Mouse (Mus musculus) heart, adult 2 months (tissue): ENCODE results near the gene Eme1. TPM values are rescaled to one million over a fixed set of nuclear protein-coding genes. Genes with fewer than 3 reads are reported as not detected.

Source experiments
- DNase-seq, 2 experiments: peaks; one replicate each; pipeline ENCODE4 v3.0.0; 2021
- H3K27ac ChIP-seq: fragments of 200-600 bp; 2 replicates; pipeline ENCODE4 v1.8.1; 2022
- H3K27me3 ChIP-seq: fragments of 200-500 bp; 2 replicates; pipeline ENCODE4 v1.6.1; 2012; ENCODE audit warnings: mild to moderate bottlenecking, low read length, inconsistent platforms, mixed read lengths; ENCODE audit not compliant: control insufficient read depth, insufficient read depth
- H3K36me3 ChIP-seq: fragments of 200-500 bp; 2 replicates; pipeline ENCODE4 v1.6.1; 2012; ENCODE audit warnings: low read length, inconsistent platforms; ENCODE audit not compliant: control insufficient read depth, insufficient read depth
- H3K4me1 ChIP-seq: fragments of 200-500 bp; 2 replicates; pipeline ENCODE4 v1.6.1; 2011; ENCODE audit warnings: low read length; ENCODE audit not compliant: control insufficient read depth, insufficient read depth
- H3K4me3 ChIP-seq: fragments of 200-600 bp; 2 replicates; pipeline ENCODE4 v1.8.1; 2022
- H3K79me2 ChIP-seq: fragments of 200-500 bp; replicated peaks from 2 replicates; pipeline ENCODE4 v1.6.1; 2012; ENCODE audit warnings: mild to moderate bottlenecking, inconsistent platforms, low read length, moderate library complexity, mixed read lengths; ENCODE audit not compliant: control insufficient read depth, insufficient read depth
- H3K9ac ChIP-seq: fragments of 200-500 bp; 2 replicates; pipeline ENCODE4 v1.6.1; 2012; ENCODE audit warnings: low read depth, mild to moderate bottlenecking, control low read depth, inconsistent platforms, low read length, mixed read lengths
- CTCF ChIP-seq: fragments of 200-600 bp; IDR thresholded peaks from 2 replicates; pipeline ENCODE4 v1.8.1; 2022; ENCODE audit warnings: antibody characterized with exemption, mild to moderate bottlenecking, moderate library complexity
- EP300 ChIP-seq: fragments of 200-500 bp; IDR thresholded peaks from 2 replicates; pipeline ENCODE4 v1.6.1; 2011; ENCODE audit warnings: low read depth, low read length, control low read depth; ENCODE audit not compliant: insufficient read depth
- POLR2A ChIP-seq: fragments of 200-500 bp; IDR thresholded peaks from 2 replicates; pipeline ENCODE4 v1.6.1; 2011; ENCODE audit warnings: mild to moderate bottlenecking, low read depth, low read length, control low read depth; ENCODE audit not compliant: insufficient read depth
- WGBS: fragments of 180-500 bp; shearing (Covaris S2); methylation state at CpG from one replicate; pipeline ENCODE4 v1.1.7; 2018; 5-methylcytosine and 5-hydroxymethylcytosine counted together
- intact Hi-C: fragments of 180-260 bp; cut with DNase I; formaldehyde crosslinking; loops from one replicate; pipeline ENCODE4 v1.15.1; 2025
- polyA plus RNA-seq: library from polyadenylated mRNA; depleted of rRNA; stranded (reverse); fragments of >200 nt; gene quantifications from 2 replicates; pipeline ENCODE4 v1.2.3, GENCODE M21; 2012; rRNA removed
- total RNA-seq, 2 experiments: library from RNA; stranded (reverse); gene quantifications; 2 replicates each; pipeline ENCODE4 v1.2.3; 2021

Gene Eme1
- total and polyA plus RNA-seq, 3 experiments = 0.14 TPM; not detected in 2

GRCm38 (mm10) chr11:94596311-94596852, 57.4 kb downstream of the Eme1 start:
- TF ChIP-seq POLR2A = no peak
- no peak for TF ChIP-seq CTCF
- TF ChIP-seq EP300 = no peak
- no peaks in the 10 kb centered on the region for H3K27me3 ChIP-seq
- no peak overlapping the region for H3K9ac ChIP-seq
- peaks cover 2% of the 10 kb centered on the region; the same call in 1 of the 2 replicates for H3K36me3 ChIP-seq
- H3K4me3 ChIP-seq = no peak overlapping the region
- H3K79me2 ChIP-seq = no peaks in the 10 kb centered on the region
- intact Hi-C loops = no loop called here
- peaks cover 2% of the 10 kb centered on the region for H3K4me1 ChIP-seq
- H3K27ac ChIP-seq = no peak overlapping the region
- no peak for DNase-seq
- WGBS = 72% methylated on average over 7 of the region's 7 CpGs

Other genes with a start within 250 kb of the Eme1 start
- 10 to 100 TPM; 12.2 to 12.9 TPM for gene Cacna1g, start 179.8 kb downstream of the Eme1 start, total RNA-seq
- 63.3 and 64.4 TPM in 2 replicates for gene Cacna1g, start 179.8 kb downstream of the Eme1 start, polyA plus RNA-seq
- gene Spata20, start 167.8 kb downstream of the Eme1 start, total RNA-seq = under 1 TPM; 0.23 to 0.52 TPM
- gene Spata20, start 167.8 kb downstream of the Eme1 start, polyA plus RNA-seq = 1.3 and 1.5 TPM in 2 replicates
- gene Epn3, start 154.0 kb downstream of the Eme1 start, total RNA-seq = 10 to 100 TPM; 28.4 to 31.9 TPM
- gene Epn3, start 154.0 kb downstream of the Eme1 start, polyA plus RNA-seq = 12.6 and 25.7 TPM in 2 replicates
- 1 to 10 TPM in 1 of 2 experiments, under 1 TPM in 1; 0.89 to 1.1 TPM for gene Mycbpap, start 132.2 kb downstream of the Eme1 start, total RNA-seq
- gene Mycbpap, start 132.2 kb downstream of the Eme1 start, polyA plus RNA-seq = 0.32 and 0.72 TPM in 2 replicates
- 10 to 100 TPM in 1 of 2 experiments, 1 to 10 TPM in 1; 9.3 to 12.6 TPM for gene Rsad1, start 104.7 kb downstream of the Eme1 start, total RNA-seq
- gene Rsad1, start 104.7 kb downstream of the Eme1 start, polyA plus RNA-seq = 13.7 and 14.1 TPM in 2 replicates
- gene Chad, start 88.9 kb downstream of the Eme1 start, total RNA-seq = 1 to 10 TPM; 1.7 to 2.1 TPM
- gene Chad, start 88.9 kb downstream of the Eme1 start, polyA plus RNA-seq = 8.7 and 16.2 TPM in 2 replicates
- 10 to 100 TPM; 19.8 to 26.4 TPM for gene Acsf2, start 52.1 kb downstream of the Eme1 start, total RNA-seq
- gene Acsf2, start 52.1 kb downstream of the Eme1 start, polyA plus RNA-seq = 21.0 and 24.7 TPM in 2 replicates
- 10 to 100 TPM; 31.5 to 32.0 TPM for gene Lrrc59, start 24.2 kb downstream of the Eme1 start, total RNA-seq
- 25.3 and 31.9 TPM in 2 replicates for gene Lrrc59, start 24.2 kb downstream of the Eme1 start, polyA plus RNA-seq
- 10 to 100 TPM; 54.9 to 59.5 TPM for gene Mrpl27, start 197 bp downstream of the Eme1 start, total RNA-seq
- gene Mrpl27, start 197 bp downstream of the Eme1 start, polyA plus RNA-seq = 67.0 and 74.1 TPM in 2 replicates
- gene Xylt2, start 23.6 kb upstream of the Eme1 start, total RNA-seq = 1 to 10 TPM; 7.2 to 7.9 TPM
- gene Xylt2, start 23.6 kb upstream of the Eme1 start, polyA plus RNA-seq = 11.6 and 12.1 TPM in 2 replicates
- gene Gm11541, start 50.5 kb upstream of the Eme1 start, total RNA-seq = not detected
- gene Gm11541, start 50.5 kb upstream of the Eme1 start, polyA plus RNA-seq = not detected in 2 replicates
- 1 to 10 TPM in 1 of 2 experiments, under 1 TPM in 1; 0.97 to 1.0 TPM for gene Cdc34b, start 87.8 kb upstream of the Eme1 start, total RNA-seq
- 0.12 TPM in 1 of 2 replicates, not detected in the other for gene Cdc34b, start 87.8 kb upstream of the Eme1 start, polyA plus RNA-seq
- not detected for gene Tmem92, start 128.7 kb upstream of the Eme1 start, total RNA-seq
- not detected in 2 replicates for gene Tmem92, start 128.7 kb upstream of the Eme1 start, polyA plus RNA-seq